Mouse (Mus musculus): Measurements from ENCODE around the gene Tlcd1.

DNA sequence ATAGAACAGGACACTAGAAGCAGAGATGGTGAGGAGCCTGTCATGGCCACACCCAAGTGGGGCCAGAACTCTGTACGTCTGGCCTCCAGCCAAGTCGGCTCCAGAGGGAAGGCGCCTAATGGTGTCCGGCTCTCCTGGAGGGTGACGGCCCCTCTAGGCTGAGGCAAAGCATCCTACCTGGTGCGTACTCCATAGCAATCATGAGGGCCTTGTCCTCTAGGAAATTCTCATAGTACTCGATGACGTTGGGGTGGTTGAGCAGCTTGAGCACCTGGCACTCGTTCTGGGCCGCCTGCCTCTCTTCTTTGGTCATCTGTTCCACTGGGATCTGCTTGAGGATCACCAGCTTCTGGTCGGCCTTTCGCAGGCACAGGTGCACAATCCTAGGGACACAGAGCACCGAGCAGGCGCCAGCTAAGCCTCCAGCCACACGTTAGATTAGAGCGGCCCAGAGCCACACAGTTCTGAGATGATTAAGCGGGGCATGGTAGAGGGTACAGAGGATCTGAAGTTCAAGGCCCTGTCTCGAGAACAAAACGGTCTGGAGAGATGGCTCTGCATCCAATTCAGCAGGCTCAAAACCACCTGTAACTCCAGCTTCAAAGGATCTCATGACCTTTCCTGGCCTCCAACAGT is 3.6 kb upstream of the Tlcd1 start:
- TF ChIP-seq EP300 (IDR thresholded peaks at IDR 0.05; ENCODE audit: low read depth) (no peak), CTCF (IDR thresholded peaks at IDR 0.05; ENCODE audit: low read depth) (no peak)

Data from heart, postnatal 0 days (tissue).